ENCODE assay signal across 7 mouse cellular contexts in genomic region chr2:10375024-10375372, GRCm38 (mm10). TPM values are rescaled to one million over a fixed set of nuclear protein-coding genes. Genes with fewer than 3 reads are reported as not detected.
A peak's percentile ranks its signal among the peaks of the same experiment; 100 is the strongest.
DNase-seq lines count a peak whose midpoint lies in the region; ATAC-seq and TF ChIP-seq lines count a peak whose summit lies in the region.

No protein-coding gene starts in this region.

- under 1% methylated on average over 22 of the region's 22 CpGs for WGBS in midbrain, embryonic 16.5 days

- H3K27ac ChIP-seq in left cerebral cortex, adult 2 months = no peak overlapping the region
- peak overlapping the region; percentile 56; the same call in 1 of the 2 replicates for H3K27ac ChIP-seq in midbrain, embryonic 16.5 days (ENCODE audit: low read length)

- no peak for TF ChIP-seq POLR2A in brain, embryonic 14.5 days (IDR thresholded peaks at IDR 0.05; ENCODE audit: borderline replicate concordance, extremely low read depth, insufficient read depth, insufficient read length, poor library complexity, severe bottlenecking)

- H3K27me3 ChIP-seq in midbrain, embryonic 16.5 days (ENCODE audit: control insufficient read depth, insufficient read depth, low read depth, low read length) = peaks cover 17% of the 10 kb centered on the region

- H3K9ac ChIP-seq in midbrain, embryonic 16.5 days (ENCODE audit: low read depth, low read length) = peak overlapping the region; percentile 73

- H3K4me1 ChIP-seq in midbrain, embryonic 16.5 days (ENCODE audit: control insufficient read depth, insufficient read depth, low read length) = peaks cover 16% of the 10 kb centered on the region

- H3K9me3 ChIP-seq in midbrain, embryonic 16.5 days (replicated peaks; ENCODE audit: control insufficient read depth, low read length, poor library complexity, severe bottlenecking) = no peaks in the 10 kb centered on the region; the same call in 1 of the 2 replicates

- peak; percentile 40 for ATAC-seq in midbrain, embryonic 16.5 days

- DNase-seq in left cerebral cortex, adult 2 months (ENCODE audit: extremely low spot score in 1 of 2, low spot score in 2 of 2) = peak; percentile 33 to 36
- no peak for DNase-seq in left cerebral cortex, adult 8-10 months (ENCODE audit: low spot score in 2 of 2)
- DNase-seq in brain, embryonic 14.5 days (ENCODE audit: low read depth) = peak; percentile 74
- DNase-seq in forelimb bud, embryonic 11.5 days (ENCODE audit: low read depth, low spot score) = peak; percentile 13
- DNase-seq in layer of hippocampus, postnatal 10 days (ENCODE audit: low spot score in 2 of 2) = peak; percentile 41 to 54
- DNase-seq in gastrocnemius, postnatal 36 days = no peak

- TF ChIP-seq CTCF in left cerebral cortex, adult 2 months (IDR thresholded peaks at IDR 0.05) = no peak
- TF ChIP-seq CTCF in brain, embryonic 14.5 days (IDR thresholded peaks at IDR 0.05; ENCODE audit: borderline replicate concordance, extremely low read depth, insufficient read depth, insufficient read length) = no peak

- H3K4me3 ChIP-seq in left cerebral cortex, adult 2 months = peak overlapping the region; percentile 61
- peak overlapping the region; percentile 74 for H3K4me3 ChIP-seq in midbrain, embryonic 16.5 days (ENCODE audit: low read depth, low read length)

- intact Hi-C loops in left cerebral cortex, adult 2 months (cut with DNase I) = loop anchor here (10.0 kb wide), 1 partner anchor 380 kb away; no protein-coding TSS in a partner anchor
- intact Hi-C loops in gastrocnemius, postnatal 36 days (cut with DNase I) = loop anchor here (10.0 kb wide), 1 partner anchor 450 kb away; no protein-coding TSS in a partner anchor

- H3K36me3 ChIP-seq in midbrain, embryonic 16.5 days (ENCODE audit: control insufficient read depth, insufficient read depth, low read length) = no peaks in the 10 kb centered on the region

- H3K4me2 ChIP-seq in midbrain, embryonic 16.5 days (ENCODE audit: low read length) = peak overlapping the region; percentile 93

RNA-seq across cellular contexts. Expression of gene Sfmbt2, which starts 4.7 kb away (rescaled TPM):
- 1 to 10 TPM; 3.4 to 3.7 TPM for total RNA-seq in left cerebral cortex, adult 2 months (2021)
- 1 to 10 TPM; 2.6 to 4.3 (median 2.7) TPM for total RNA-seq in left cerebral cortex, adult 8-10 months (2022)
- 1.9 and 2.9 TPM in 2 replicates for polyA plus RNA-seq in brain, embryonic 14.5 days (2012; rRNA removed)
- 1 to 10 TPM; 5.4 to 5.7 TPM for total RNA-seq in layer of hippocampus, postnatal 10 days (2021)
- 6.1 and 6.5 TPM in 2 replicates for polyA plus RNA-seq in midbrain, embryonic 16.5 days (2015; fragmentation: Nextera tagmentation; extraction: Ambion mirVana)
- total RNA-seq in gastrocnemius, postnatal 36 days (2021) = under 1 TPM; 0.15 TPM

Comparison
In these comparisons a context has a peak if more than half of its experiments do, and no peak if none do; other contexts are left out.
1. DNase-seq: peak in left cerebral cortex, adult 2 months (2 of 2), brain, embryonic 14.5 days (single experiment), forelimb bud, embryonic 11.5 days (single experiment) and layer of hippocampus, postnatal 10 days (2 of 2); none in left cerebral cortex, adult 8-10 months (0 of 2) and gastrocnemius, postnatal 36 days (0 of 2).